Mouse (Mus musculus) kidney, adult 2 months (tissue): ENCODE results near the gene Gata2. TPM values are rescaled to one million over a fixed set of nuclear protein-coding genes. Genes with fewer than 3 reads are reported as not detected.
A peak's percentile ranks its signal among the peaks of the same experiment; 100 is the strongest.

Experiments used
- DNase-seq: peaks from one replicate; pipeline ENCODE4 v3.0.0; 2021
- H3K27ac ChIP-seq: fragments of 200-500 bp; 2 replicates; pipeline ENCODE4 v1.5.1; 2012; ENCODE audit warnings: low read depth, low read length, control low read depth, inconsistent platforms; ENCODE audit not compliant: insufficient read depth
- H3K27me3 ChIP-seq: fragments of 200-500 bp; replicated peaks from 2 replicates; pipeline ENCODE4 v1.6.1; 2012; ENCODE audit warnings: mild to moderate bottlenecking, moderate library complexity, low read length, inconsistent platforms; ENCODE audit not compliant: control insufficient read depth, insufficient read depth
- H3K36me3 ChIP-seq: fragments of 200-500 bp; 2 replicates; pipeline ENCODE4 v1.6.1; 2012; ENCODE audit warnings: mild to moderate bottlenecking, moderate library complexity, low read length, inconsistent platforms; ENCODE audit not compliant: control insufficient read depth, insufficient read depth
- H3K4me1 ChIP-seq: fragments of 200-500 bp; 2 replicates; pipeline ENCODE4 v1.6.1; 2011; ENCODE audit warnings: low read length; ENCODE audit not compliant: control insufficient read depth, insufficient read depth
- H3K4me3 ChIP-seq: fragments of 200-500 bp; 2 replicates; pipeline ENCODE4 v1.5.1; 2011; ENCODE audit warnings: mild to moderate bottlenecking, low read depth, low read length, control low read depth; ENCODE audit not compliant: insufficient read depth
- CTCF ChIP-seq: fragments of 200-500 bp; conservative IDR thresholded peaks from 2 replicates; pipeline ENCODE4 v1.5.1; 2011; ENCODE audit warnings: low read depth, mild to moderate bottlenecking, control low read depth, low read length, moderate library complexity, mixed read lengths; ENCODE audit not compliant: insufficient read depth, insufficient read length
- POLR2A ChIP-seq: fragments of 200-500 bp; IDR thresholded peaks from one replicate; pipeline ENCODE4 v1.6.1; 2011; ENCODE audit warnings: low read depth, low read length, control low read depth
- WGBS: fragments of 180-500 bp; shearing (Covaris S2); methylation state at CpG from one replicate; pipeline ENCODE4 v1.1.7; 2018; 5-methylcytosine and 5-hydroxymethylcytosine counted together
- polyA plus RNA-seq: library from polyadenylated mRNA; depleted of rRNA; stranded (reverse); fragments of >200 nt; gene quantifications from 2 replicates; pipeline ENCODE4 v1.2.3, GENCODE M21; 2012

The Gata2 gene
- polyA plus RNA-seq, 1 experiment, result 36.9 TPM

- H3K4me1 ChIP-seq, result no peaks in the 10 kb centered on the region
- H3K27me3 ChIP-seq, result peaks cover 2% of the 10 kb centered on the region; the same call in 1 of the 2 replicates
- peak overlapping the region; percentile 48 for H3K4me3 ChIP-seq
- WGBS, result 30% methylated on average over 33 of the region's 33 CpGs
- H3K27ac ChIP-seq, result no peak overlapping the region
- no peaks in the 10 kb centered on the region for H3K36me3 ChIP-seq
- TF ChIP-seq POLR2A (no peak), CTCF (no peak)
- no peak for DNase-seq
Measured at GRCm38 (mm10) chr6:88196054-88196732, 2.5 kb downstream of the Gata2 start.

- Histone ChIP-seq H3K4me1 (no peaks in the 10 kb centered on the region), H3K27ac (0 out of 2 replicates have a peak overlapping the region, but pooled peaks have one; percentile 24), H3K36me3 (no peaks in the 10 kb centered on the region), H3K4me3 (peak overlapping the region; percentile 48), H3K27me3 (peaks cover 2% of the 10 kb centered on the region; the same call in 1 of the 2 replicates)
- TF ChIP-seq POLR2A (no peak), CTCF (no peak)
- DNase-seq, result no peak
- 5% methylated on average over 44 of the region's 44 CpGs for WGBS
Measured at GRCm38 (mm10) chr6:88196733-88197312, 3.1 kb downstream of the Gata2 start.

- no peak for TF ChIP-seq CTCF
- TF ChIP-seq POLR2A, result no peak
- Histone ChIP-seq H3K4me3 (peak overlapping the region; percentile 53), H3K27me3 (peaks cover 2% of the 10 kb centered on the region; the same call in 1 of the 2 replicates)
Measured at GRCm38 (mm10) chr6:88197313-88198069, 3.8 kb downstream of the Gata2 start.

GRCm38 (mm10) chr6:88198070-88198940 is 4.6 kb downstream of the Gata2 start:
- 2% methylated on average over 61 of the region's 62 CpGs for WGBS
- Histone ChIP-seq H3K4me1 (no peaks in the 10 kb centered on the region), H3K27me3 (peaks cover 3% of the 10 kb centered on the region; the same call in 1 of the 2 replicates), H3K36me3 (no peaks in the 10 kb centered on the region), H3K4me3 (peak overlapping the region; percentile 53), H3K27ac (peak overlapping the region; percentile 36)
- DNase-seq, result peak; percentile 90
- TF ChIP-seq CTCF (no peak), POLR2A (peak; percentile 85)

More at GRCm38 (mm10) chr6:88197313-88198069, 3.8 kb downstream of the Gata2 start:
- Histone ChIP-seq H3K27ac (0 out of 2 replicates have a peak overlapping the region, but pooled peaks have one; percentile 28), H3K4me1 (no peaks in the 10 kb centered on the region), H3K36me3 (no peaks in the 10 kb centered on the region)
- 5% methylated on average over 39 of the region's 39 CpGs for WGBS
- DNase-seq, result peak; percentile 63

- peak overlapping the region; percentile 42 for H3K4me3 ChIP-seq
- no peak for DNase-seq
- no peak for TF ChIP-seq POLR2A
- no peak for TF ChIP-seq CTCF
- no peaks in the 10 kb centered on the region for H3K4me1 ChIP-seq
- H3K27me3 ChIP-seq, result peaks cover 2% of the 10 kb centered on the region; the same call in 1 of the 2 replicates
- peak overlapping the region; percentile 36; the same call in 1 of the 2 replicates for H3K27ac ChIP-seq
- H3K36me3 ChIP-seq, result no peaks in the 10 kb centered on the region
- WGBS, result 2% methylated on average over 39 of the region's 39 CpGs
Measured at GRCm38 (mm10) chr6:88199001-88199717, 5.5 kb downstream of the Gata2 start.
